Mouse (Mus musculus) heart, embryonic 15.5 days (tissue): ENCODE results near the gene Atxn7l3b. TPM values are rescaled to one million over a fixed set of nuclear protein-coding genes. Genes with fewer than 3 reads are reported as not detected.
A peak's percentile ranks its signal among the peaks of the same experiment; 100 is the strongest.

ENCODE experiments used
- ATAC-seq: fragments of 200-750 bp; cut with Nextera tagmentation; replicated peaks from 2 replicates; pipeline ENCODE4 v1.8.0; 2017; ENCODE audit warnings: low read depth, moderate TSS enrichment; ENCODE audit not compliant: insufficient number of reproducible peaks, insufficient read depth, low FRiP score
- H3K27ac ChIP-seq: fragments of 300-500 bp; sonication (generic); 2 replicates; pipeline ENCODE4 v1.5.1; 2015; ENCODE audit warnings: mild to moderate bottlenecking, inconsistent platforms
- H3K27me3 ChIP-seq: fragments of 300-500 bp; sonication (generic); 2 replicates; pipeline ENCODE4 v1.6.1; 2015; ENCODE audit warnings: inconsistent platforms
- H3K36me3 ChIP-seq: fragments of 300-500 bp; sonication (generic); 2 replicates; pipeline ENCODE4 v1.6.1; 2015; ENCODE audit warnings: mild to moderate bottlenecking, inconsistent platforms
- H3K4me1 ChIP-seq: fragments of 300-500 bp; sonication (generic); replicated peaks from 2 replicates; pipeline ENCODE4 v1.6.1; 2015; ENCODE audit warnings: inconsistent platforms
- H3K4me2 ChIP-seq: fragments of 300-500 bp; sonication (generic); 2 replicates; pipeline ENCODE4 v1.6.1; 2015; ENCODE audit warnings: inconsistent platforms, mild to moderate bottlenecking, moderate library complexity
- H3K4me3 ChIP-seq: fragments of 300-500 bp; sonication (generic); 2 replicates; pipeline ENCODE4 v1.5.1; 2015; ENCODE audit warnings: mild to moderate bottlenecking, inconsistent platforms
- H3K9ac ChIP-seq: fragments of 300-500 bp; sonication (generic); 2 replicates; pipeline ENCODE4 v1.6.1; 2015; ENCODE audit warnings: mild to moderate bottlenecking, inconsistent platforms
- H3K9me3 ChIP-seq: fragments of 300-500 bp; sonication (generic); replicated peaks from 2 replicates; pipeline ENCODE4 v1.6.1; 2016; ENCODE audit warnings: inconsistent platforms
- WGBS: fragments of 180-500 bp; shearing (Covaris S2); methylation state at CpG from one replicate; pipeline ENCODE4 v1.1.7; 2015; ENCODE audit warnings: mixed read lengths; 5-methylcytosine and 5-hydroxymethylcytosine counted together
- polyA plus RNA-seq: library from polyadenylated mRNA; unstranded; fragments of >200 nt; fragmentation: Nextera tagmentation; extraction: Ambion mirVana; gene quantifications from 2 replicates; pipeline ENCODE4 v1.2.1, GENCODE M21; 2015

The Atxn7l3b gene
- polyA plus RNA-seq, 1 experiment from 2014 or later, result 122 TPM

GRCm38 (mm10) chr10:112916575-112917190 lies 12.1 kb downstream of the Atxn7l3b start:
- H3K9ac ChIP-seq, result no peak overlapping the region
- no peaks in the 10 kb centered on the region for H3K27me3 ChIP-seq
- H3K27ac ChIP-seq, result no peak overlapping the region
- 0 out of 2 replicates have a peak, but pooled peaks have one; percentile 7 for ATAC-seq
- WGBS, result 50% methylated on average over 5 of the region's 5 CpGs
- H3K4me2 ChIP-seq, result no peak overlapping the region
- H3K4me3 ChIP-seq, result no peak overlapping the region
- H3K4me1 ChIP-seq, result no peaks in the 10 kb centered on the region
- H3K36me3 ChIP-seq, result no peaks in the 10 kb centered on the region
- no peaks in the 10 kb centered on the region for H3K9me3 ChIP-seq

GRCm38 (mm10) chr10:112900243-112900642 lies 28.6 kb downstream of the Atxn7l3b start:
- Histone ChIP-seq H3K36me3 (no peaks in the 10 kb centered on the region), H3K4me2 (no peak overlapping the region), H3K4me1 (no peaks in the 10 kb centered on the region), H3K4me3 (no peak overlapping the region), H3K27ac (no peak overlapping the region), H3K9me3 (no peaks in the 10 kb centered on the region), H3K9ac (no peak overlapping the region), H3K27me3 (no peaks in the 10 kb centered on the region)
- WGBS, result 90% methylated on average over 7 of the region's 7 CpGs
- ATAC-seq, result no peak

- no peak overlapping the region for H3K27ac ChIP-seq
- no peak overlapping the region for H3K4me3 ChIP-seq
- H3K36me3 ChIP-seq, result no peaks in the 10 kb centered on the region
- H3K4me1 ChIP-seq, result no peaks in the 10 kb centered on the region
- no peak overlapping the region for H3K4me2 ChIP-seq
- whole genome bisulfite sequencing, result 74% methylated on average over 3 of the region's 3 CpGs
- no peaks in the 10 kb centered on the region for H3K27me3 ChIP-seq
- no peak for ATAC-seq
- H3K9ac ChIP-seq, result no peak overlapping the region
- no peaks in the 10 kb centered on the region for H3K9me3 ChIP-seq
Measured at GRCm38 (mm10) chr10:112899796-112900195, 29.0 kb downstream of the Atxn7l3b start.

DNA sequence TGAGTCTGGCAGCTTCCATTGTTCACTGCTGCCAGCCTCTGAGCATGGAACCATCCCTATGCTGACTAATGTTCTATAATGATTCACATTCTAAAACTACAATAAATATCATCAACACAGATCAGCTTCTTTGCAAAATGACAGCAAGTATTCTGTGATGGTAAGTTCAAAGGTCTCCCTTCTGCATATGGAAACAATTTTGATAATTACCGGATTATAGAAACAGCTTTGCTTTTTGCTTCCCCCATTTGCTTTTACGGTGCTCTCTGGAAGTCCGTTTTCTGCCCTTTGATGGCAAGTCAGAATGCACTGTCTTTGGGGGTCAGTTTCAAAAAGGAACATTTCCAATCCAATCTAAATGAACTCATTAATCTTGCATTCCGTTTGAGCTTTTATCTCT lies 32.2 kb downstream of the Atxn7l3b start:
- no peak overlapping the region for H3K9ac ChIP-seq
- no peak for ATAC-seq
- no peaks in the 10 kb centered on the region for H3K9me3 ChIP-seq
- H3K4me2 ChIP-seq, result no peak overlapping the region
- H3K4me3 ChIP-seq, result no peak overlapping the region
- H3K27ac ChIP-seq, result no peak overlapping the region
- H3K36me3 ChIP-seq, result no peaks in the 10 kb centered on the region
- H3K27me3 ChIP-seq, result no peaks in the 10 kb centered on the region
- 62% methylated on average over 4 of the region's 4 CpGs for WGBS
- H3K4me1 ChIP-seq, result no peaks in the 10 kb centered on the region

- Histone ChIP-seq H3K4me1 (no peaks in the 10 kb centered on the region), H3K9ac (no peak overlapping the region), H3K36me3 (no peaks in the 10 kb centered on the region), H3K9me3 (no peaks in the 10 kb centered on the region), H3K27me3 (no peaks in the 10 kb centered on the region), H3K4me3 (no peak overlapping the region), H3K4me2 (no peak overlapping the region), H3K27ac (no peak overlapping the region)
- ATAC-seq, result no peak
- 83% methylated on average over 10 of the region's 10 CpGs for WGBS
Measured at GRCm38 (mm10) chr10:112893622-112894252, 35.1 kb downstream of the Atxn7l3b start.

DNA sequence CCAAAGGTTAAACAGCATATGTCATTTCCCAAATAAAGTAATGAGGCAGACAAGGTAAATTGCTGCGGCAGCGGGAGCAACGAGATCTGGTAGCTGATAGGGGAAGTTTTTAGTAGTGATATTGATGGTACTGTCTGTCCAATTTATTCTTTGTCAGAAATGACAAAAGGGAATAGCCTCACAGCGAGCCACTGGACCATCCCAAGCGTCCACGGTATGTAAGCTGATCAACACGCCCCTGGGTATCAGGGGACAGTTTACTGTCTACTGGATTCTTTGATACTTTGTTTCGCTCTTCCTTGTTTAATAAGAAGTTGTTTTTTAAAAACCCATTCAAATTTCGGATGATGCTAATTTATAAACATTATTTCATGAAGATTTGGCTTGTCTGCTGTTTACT lies 44.7 kb downstream of the Atxn7l3b start:
- H3K9ac ChIP-seq, result no peak overlapping the region

GRCm38 (mm10) chr10:112883688-112884004 lies 45.2 kb downstream of the Atxn7l3b start:
- H3K9ac ChIP-seq, result no peak overlapping the region
- ATAC-seq, result no peak

More for the DNA sequence above, 44.7 kb downstream of the Atxn7l3b start:
- 81% methylated on average over 9 of the region's 9 CpGs for WGBS
- H3K4me3 ChIP-seq, result no peak overlapping the region
- no peaks in the 10 kb centered on the region for H3K9me3 ChIP-seq
- no peak overlapping the region for H3K4me2 ChIP-seq
- no peak overlapping the region for H3K27ac ChIP-seq
- H3K36me3 ChIP-seq, result no peaks in the 10 kb centered on the region
- no peak for ATAC-seq
- no peaks in the 10 kb centered on the region for H3K27me3 ChIP-seq
- no peaks in the 10 kb centered on the region for H3K4me1 ChIP-seq

DNA sequence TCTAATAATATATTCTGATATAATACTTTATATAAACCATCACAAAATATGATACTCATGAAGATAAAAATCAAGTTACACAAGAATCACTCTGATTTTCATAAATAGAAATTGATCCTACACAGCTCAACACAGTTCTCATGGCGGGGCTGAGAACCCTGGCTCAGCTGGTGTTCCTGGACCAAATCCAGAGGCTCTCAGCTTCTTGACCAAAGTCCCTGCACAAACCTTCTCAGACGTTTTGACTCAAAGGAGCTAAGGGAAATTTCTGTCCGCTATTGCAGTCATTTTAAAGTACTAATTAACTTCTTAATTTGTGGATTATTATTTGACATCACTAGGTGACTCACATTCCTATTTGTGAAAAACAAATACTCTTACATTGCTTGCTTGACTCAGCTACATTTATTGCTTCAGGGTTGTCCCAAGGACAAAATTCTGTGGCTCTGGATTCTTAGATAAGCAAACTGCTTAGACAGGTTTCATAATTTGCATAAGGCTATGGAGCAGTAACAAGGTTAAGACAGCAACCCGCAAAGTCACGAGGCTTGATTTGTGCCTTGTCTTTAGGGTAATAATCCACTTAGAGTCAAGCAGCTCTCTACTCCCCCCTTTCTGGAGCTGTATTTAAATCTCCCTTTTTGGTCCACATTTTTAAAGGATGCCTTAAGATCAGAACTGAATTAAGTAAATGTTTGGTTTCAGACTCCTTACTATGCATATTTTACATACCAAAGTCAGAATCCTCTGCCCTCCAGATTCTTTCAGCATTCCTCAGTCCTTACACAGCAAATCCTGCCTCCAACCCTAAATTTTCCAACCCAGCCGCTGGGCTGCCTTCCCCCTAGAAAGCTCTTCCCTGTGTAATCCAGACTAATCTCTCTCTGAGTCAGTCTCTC lies 45.8 kb downstream of the Atxn7l3b start:
- ATAC-seq, result no peak
- 25% methylated on average over 6 of the region's 6 CpGs for WGBS
- Histone ChIP-seq H3K4me1 (no peaks in the 10 kb centered on the region), H3K9ac (no peak overlapping the region), H3K4me2 (no peak overlapping the region), H3K36me3 (no peaks in the 10 kb centered on the region), H3K9me3 (no peaks in the 10 kb centered on the region), H3K4me3 (no peak overlapping the region), H3K27ac (no peak overlapping the region), H3K27me3 (no peaks in the 10 kb centered on the region)

More at GRCm38 (mm10) chr10:112883688-112884004, 45.2 kb downstream of the Atxn7l3b start:
- H3K4me1 ChIP-seq, result no peaks in the 10 kb centered on the region
- H3K4me3 ChIP-seq, result no peak overlapping the region
- no peaks in the 10 kb centered on the region for H3K36me3 ChIP-seq
- H3K27ac ChIP-seq, result no peak overlapping the region
- no peaks in the 10 kb centered on the region for H3K9me3 ChIP-seq
- H3K4me2 ChIP-seq, result no peak overlapping the region
- H3K27me3 ChIP-seq, result no peaks in the 10 kb centered on the region
- 54% methylated on average over 3 of the region's 3 CpGs for WGBS

- Histone ChIP-seq H3K4me1 (no peaks in the 10 kb centered on the region), H3K9ac (no peak overlapping the region), H3K4me3 (no peak overlapping the region), H3K27ac (no peak overlapping the region), H3K36me3 (no peaks in the 10 kb centered on the region), H3K9me3 (no peaks in the 10 kb centered on the region), H3K27me3 (no peaks in the 10 kb centered on the region), H3K4me2 (no peak overlapping the region)
- ATAC-seq, result no peak
- WGBS, result 68% methylated on average over 3 of the region's 3 CpGs
Measured at GRCm38 (mm10) chr10:112882149-112882548, 46.7 kb downstream of the Atxn7l3b start.

DNA sequence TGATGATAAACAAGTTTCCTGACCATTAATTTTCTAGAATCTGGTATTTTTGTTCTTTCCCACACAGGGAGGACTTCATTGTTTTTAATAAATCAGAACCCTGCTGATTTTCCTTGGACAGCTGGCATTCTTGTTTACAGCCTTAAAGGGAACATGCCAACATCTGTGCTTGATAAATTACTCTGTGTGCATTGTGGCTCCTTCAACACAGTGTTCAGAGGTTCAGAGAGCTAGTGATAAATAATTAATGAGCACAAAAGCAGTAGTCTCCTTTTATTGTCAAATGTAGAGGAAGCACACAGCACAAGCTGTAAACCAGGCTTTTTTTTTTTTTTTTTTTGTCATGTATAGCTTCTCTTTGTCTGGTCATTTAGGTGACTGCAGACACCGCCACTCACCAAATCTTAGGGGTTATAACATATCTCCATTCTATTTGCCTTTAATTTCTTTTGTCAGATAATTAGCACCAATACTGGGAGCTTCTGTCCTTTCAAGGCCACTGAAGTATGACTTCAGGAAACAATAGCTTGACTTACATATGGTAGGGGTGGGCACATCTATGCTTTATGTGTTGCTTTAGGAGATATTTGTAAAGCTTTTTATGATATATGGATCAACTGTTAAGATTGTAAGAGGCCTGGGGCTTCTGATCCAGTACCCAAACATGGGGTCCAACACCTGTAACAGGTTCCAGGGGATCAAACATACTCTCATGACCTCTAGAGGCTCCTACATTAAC lies 52.0 kb downstream of the Atxn7l3b start:
- no peak for ATAC-seq
- no peaks in the 10 kb centered on the region for H3K4me1 ChIP-seq
- no peaks in the 10 kb centered on the region for H3K36me3 ChIP-seq
- no peaks in the 10 kb centered on the region for H3K9me3 ChIP-seq
- no peak overlapping the region for H3K4me3 ChIP-seq
- H3K9ac ChIP-seq, result no peak overlapping the region
- no peak overlapping the region for H3K4me2 ChIP-seq
- WGBS, result 79% methylated on average over 1 of the region's 1 CpGs
- H3K27ac ChIP-seq, result no peak overlapping the region
- no peaks in the 10 kb centered on the region for H3K27me3 ChIP-seq
